Mouse (Mus musculus) cerebellum, postnatal 36 days (tissue): Measurements from ENCODE around the gene Ptpra.
"Not testable (repeated sequence)": the region's sequence is repeated elsewhere in the genome, so short reads cannot be mapped to it uniquely, and the experiment has no call there.

ENCODE experiments used
- DNase-seq, 2 experiments: peaks; one replicate each; pipeline ENCODE4 v3.0.0; 2021 to 2022; ENCODE audit warnings: mixed read lengths in 2 of 2

Ptpra gene

DNA sequence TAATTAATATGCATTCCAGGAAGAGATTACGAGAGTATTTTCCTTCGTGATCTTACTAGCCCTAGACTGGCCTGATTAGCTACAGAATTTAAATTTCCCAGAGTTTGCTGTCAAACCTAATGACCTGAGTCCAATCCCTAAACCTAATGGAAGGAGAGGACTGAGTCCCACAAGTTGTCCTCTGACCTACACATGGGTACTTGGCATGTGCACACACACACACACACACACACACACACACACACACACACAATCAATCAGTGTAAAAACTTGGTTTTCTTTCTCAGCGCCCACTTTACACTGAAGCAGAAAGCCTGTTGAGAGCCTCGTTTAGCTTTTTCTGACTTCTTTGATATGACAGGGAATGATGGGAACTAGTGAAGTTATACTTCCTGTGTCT is 41.1 kb downstream of the Ptpra start:
- DNase-seq = no peak

GRCm38 (mm10) chr2:130491587-130491986 is 41.5 kb downstream of the Ptpra start:
- DNase-seq = no peak

DNA sequence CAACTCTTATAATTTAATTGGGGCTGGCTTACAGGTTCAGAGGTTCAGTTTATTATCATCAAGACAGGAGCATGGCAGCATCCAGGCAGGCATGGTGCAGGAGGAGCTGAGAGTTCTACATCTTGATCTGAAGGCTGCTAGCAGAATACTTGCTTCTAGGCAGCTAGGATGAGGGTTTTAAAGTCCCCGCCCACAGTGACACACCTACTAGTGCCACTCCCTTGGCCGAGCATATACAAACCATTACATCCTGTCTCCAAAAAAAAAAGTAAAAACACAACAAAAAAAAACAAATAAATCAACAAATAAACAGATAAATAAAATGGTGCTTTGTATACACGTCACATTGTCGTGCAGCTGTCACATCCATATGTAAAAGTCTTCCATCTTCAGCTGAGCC is 45.0 kb downstream of the Ptpra start:
- DNase-seq = not testable (repeated sequence)

DNA sequence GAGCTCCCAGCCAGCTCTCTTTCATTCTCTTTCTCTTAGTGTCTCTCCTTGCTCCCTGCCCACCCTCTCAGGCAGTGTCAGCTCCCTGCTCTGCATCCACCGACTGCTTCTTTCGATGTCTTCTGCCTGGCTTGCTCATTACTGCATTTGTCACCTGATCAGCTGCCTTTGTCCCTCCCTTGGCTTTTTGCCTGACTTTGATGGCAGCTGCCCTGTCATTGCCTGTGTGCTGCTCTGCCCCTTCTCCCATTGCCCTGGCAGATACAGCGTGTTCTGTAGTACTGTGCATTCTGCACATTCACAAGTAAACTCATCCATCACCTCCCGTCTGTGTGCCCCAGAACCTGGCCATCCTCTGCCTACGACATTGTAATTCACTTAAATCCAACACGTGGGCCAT is 46.0 kb downstream of the Ptpra start:
- peak; percentile 60 to 61 for DNase-seq

DNA sequence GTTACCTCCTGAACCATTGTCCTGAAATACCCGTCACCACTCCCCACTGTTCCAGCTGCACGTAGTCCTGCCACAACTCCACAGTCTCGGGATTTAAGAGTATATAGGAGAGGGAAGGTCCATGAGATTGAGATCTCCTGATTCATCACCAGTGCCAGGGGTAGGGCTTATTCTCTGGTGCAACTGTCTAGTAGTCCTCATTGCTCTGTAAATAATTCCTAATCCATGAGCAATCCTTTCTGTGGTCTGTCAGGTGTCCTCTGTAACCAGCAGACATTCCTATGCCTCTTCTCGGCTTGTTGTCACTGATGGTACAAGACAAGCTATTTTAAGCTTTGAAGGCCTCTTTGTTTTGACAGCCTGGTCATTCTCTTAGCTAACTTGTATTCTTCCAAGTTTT is 46.9 kb downstream of the Ptpra start:
- no peak for DNase-seq

DNA sequence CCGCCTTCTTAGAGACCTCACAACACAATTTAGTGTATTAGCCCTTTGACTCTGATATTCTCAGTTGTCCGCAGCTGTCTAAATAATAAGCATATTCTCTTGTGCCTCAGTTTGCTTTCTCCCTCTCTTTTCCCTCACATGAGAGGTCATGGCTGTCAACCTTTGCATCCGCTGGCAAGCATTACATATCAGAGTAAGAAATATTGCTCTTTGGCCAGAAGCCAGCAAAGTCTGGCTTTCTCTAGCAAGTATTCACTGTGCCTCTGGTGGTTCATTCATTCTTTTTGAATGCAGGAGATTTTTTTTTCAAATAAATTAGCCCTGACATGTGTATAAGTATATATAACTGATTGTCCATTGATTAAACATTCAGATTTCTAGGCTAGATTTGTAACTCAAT is 49.5 kb downstream of the Ptpra start:
- no peak for DNase-seq

GRCm38 (mm10) chr2:130501556-130501955 is 51.5 kb downstream of the Ptpra start:
- no peak for DNase-seq

DNA sequence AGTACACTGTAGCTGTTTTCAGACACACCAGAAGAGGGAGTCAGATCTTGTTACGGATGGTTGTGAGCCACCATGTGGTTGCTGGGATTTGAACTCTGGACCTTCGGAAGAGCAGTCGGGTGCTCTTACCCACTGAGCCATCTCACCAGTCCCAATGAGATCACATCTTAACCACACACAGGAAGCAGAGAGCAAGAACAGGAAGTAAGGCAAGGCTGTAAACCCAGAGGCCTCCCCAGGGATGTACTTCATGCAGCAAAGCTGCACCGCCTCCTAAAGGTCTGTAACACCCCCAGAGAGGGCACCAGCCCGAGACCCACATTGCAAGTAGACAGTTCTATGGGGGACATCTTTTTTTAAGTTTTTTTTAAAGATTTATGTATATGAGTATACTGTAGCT is 61.5 kb downstream of the Ptpra start:
- not testable (repeated sequence) for DNase-seq

DNA sequence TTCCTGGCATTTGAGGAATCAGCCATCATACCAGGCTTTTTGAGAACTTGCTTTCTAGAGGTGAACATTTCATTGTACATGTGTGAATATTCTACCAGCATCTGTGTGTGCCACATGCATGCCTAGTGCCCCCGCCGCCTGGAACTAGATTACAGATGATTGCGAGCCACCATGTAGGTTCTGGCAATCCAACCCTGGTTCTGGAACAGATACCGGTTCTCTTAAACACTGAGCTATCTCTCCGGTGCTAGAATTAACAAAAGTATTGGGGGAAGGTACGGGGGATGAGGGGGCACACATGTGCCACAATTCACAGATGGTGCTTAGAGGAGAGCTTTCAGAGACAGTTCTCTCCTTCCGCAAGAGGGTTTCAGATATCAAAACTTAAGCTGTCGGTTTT is 63.8 kb downstream of the Ptpra start:
- DNase-seq = no peak

- no peak for DNase-seq
Measured at GRCm38 (mm10) chr2:130515791-130516190, 65.7 kb downstream of the Ptpra start.

DNA sequence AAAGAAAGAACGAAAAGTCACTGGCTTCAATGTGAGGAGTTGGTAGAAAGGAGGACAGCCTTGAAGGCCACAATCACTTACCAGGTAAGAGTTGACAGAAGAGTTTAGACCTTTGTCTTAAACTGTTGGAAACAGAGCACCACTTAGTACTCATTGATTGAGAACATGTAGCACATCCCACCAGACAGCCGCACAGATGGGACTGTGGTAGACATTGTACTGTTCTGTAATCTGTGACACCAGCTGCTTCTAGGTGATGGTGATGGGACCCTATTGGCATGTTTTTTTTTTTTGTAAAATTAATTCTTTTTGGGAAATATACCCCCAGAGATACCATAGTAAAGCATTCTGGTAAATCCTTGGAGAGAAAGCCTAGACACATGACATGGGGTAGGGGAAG is 71.8 kb downstream of the Ptpra start:
- DNase-seq = no peak

- DNase-seq = not testable (repeated sequence)
Measured at GRCm38 (mm10) chr2:130525480-130525879, 75.4 kb downstream of the Ptpra start.

DNA sequence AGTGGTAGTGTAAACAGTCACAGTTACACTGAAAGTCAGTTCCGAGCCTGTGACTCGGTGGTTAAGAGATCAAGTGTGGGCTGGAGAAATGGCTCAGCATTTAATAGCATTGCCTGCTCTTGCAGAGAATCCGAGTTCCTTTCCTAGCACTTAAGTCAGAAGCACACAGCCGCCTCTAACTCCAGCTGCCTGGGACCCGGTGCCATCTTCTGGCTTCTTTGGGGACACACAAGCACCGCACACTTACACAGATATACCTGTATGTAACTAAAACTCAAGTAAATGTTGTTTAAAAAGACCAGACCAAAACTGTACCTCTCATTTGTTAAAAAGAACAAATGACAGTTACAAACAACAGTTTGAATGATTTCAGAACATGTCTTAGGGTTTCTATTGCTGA is 78.4 kb downstream of the Ptpra start:
- DNase-seq = no peak

DNA sequence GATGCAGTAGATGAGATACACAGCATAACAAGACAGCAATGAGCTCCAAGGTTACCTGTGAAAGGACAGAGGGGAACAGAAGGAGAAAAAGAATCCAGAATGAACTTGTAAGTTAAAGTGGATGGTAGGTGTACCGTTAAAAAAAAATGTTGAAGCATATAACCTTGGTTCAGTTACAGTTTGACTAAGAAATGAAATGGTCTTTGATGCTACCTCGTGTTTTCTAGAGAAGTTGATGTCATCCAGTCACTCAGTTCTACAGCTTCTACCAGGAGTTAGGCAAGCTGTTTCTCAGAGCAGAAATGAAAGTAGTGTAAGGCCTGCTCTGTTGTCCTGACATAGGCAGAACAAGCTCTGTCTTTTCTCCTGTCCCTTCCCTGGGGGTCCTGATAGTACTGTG is 79.2 kb downstream of the Ptpra start:
- DNase-seq = no peak

- DNase-seq = no peak
Measured at GRCm38 (mm10) chr2:130529925-130530324, 79.8 kb downstream of the Ptpra start.

- DNase-seq = no peak
Measured at GRCm38 (mm10) chr2:130532201-130532600, 82.1 kb downstream of the Ptpra start.

DNA sequence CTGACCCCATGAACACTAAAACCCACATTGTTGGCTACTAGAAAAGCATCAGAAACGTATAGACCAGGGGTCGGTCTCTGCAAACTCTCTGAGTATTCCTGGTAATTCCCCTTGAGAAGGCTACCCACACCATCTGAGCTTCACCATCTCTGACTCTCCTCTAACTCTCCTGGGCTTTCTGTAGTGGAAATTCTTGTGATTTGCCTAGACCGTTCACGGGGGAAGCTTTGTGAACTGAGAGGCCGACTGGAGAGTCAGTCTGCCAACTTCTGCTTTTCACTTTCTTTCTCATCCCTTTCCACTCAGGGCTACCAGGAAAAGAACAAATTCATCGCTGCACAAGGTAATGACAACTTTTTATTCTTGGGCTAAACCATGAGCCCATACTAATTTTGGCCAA is 84.9 kb downstream of the Ptpra start:
- no peak for DNase-seq

GRCm38 (mm10) chr2:130536890-130537289 is 86.8 kb downstream of the Ptpra start:
- no peak for DNase-seq

- DNase-seq = no peak
Measured at GRCm38 (mm10) chr2:130538876-130539546, 88.9 kb downstream of the Ptpra start.

DNA sequence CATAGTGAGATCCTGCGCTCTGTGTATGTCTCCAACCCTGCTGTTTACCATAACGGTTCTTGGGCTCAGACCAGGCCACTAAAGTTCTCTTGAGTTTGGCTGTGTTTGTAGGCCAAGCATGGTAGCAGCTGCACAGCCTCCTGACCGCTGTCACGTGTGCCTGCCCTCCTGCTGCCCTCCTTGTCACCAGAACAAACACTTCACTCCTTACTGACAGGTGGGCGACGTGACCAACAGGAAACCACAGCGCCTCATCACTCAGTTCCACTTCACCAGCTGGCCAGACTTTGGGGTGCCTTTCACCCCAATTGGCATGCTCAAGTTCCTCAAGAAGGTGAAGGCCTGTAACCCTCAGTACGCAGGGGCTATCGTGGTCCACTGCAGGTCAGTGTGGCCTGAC is 90.2 kb downstream of the Ptpra start:
- no peak for DNase-seq

GRCm38 (mm10) chr2:130546957-130547356 is 96.9 kb downstream of the Ptpra start:
- DNase-seq = no peak

GRCm38 (mm10) chr2:130554841-130555240 is 104.8 kb downstream of the Ptpra start:
- DNase-seq = no peak

- DNase-seq = no peak
Measured at GRCm38 (mm10) chr2:130556292-130556691, 106.2 kb downstream of the Ptpra start.

DNA sequence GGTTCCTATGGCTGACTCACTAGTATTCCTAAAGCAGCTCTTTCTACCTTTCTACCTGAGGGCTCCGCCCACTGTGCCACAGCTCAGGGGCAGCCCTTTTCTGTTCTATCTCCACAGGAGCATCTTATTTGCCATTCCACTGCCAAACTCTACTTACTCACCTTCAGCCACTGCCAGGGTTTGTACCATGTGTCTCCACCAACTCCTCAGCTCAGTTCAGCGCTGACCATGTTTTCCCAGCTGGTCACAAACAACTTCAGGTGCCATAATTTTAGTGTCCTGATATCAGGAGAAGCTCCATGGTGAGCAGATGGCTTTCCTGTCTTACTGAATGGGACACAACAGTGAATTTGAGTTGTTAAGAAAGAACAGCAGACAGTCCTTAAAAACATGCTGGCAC is 107.4 kb downstream of the Ptpra start:
- peak; percentile 34 to 35 for DNase-seq

GRCm38 (mm10) chr2:130558015-130558414 is 107.9 kb downstream of the Ptpra start:
- no peak for DNase-seq
